Mouse (Mus musculus) adrenal gland, postnatal 36 days (tissue): Measurements from ENCODE around the gene Rgl1. TPM values are rescaled to one million over a fixed set of nuclear protein-coding genes. Genes with fewer than 3 reads are reported as not detected.
A peak's percentile ranks its signal among the peaks of the same experiment; 100 is the strongest.

Experiments
- DNase-seq, 2 experiments: peaks; one replicate each; pipeline ENCODE4 v3.0.0; 2021; ENCODE audit warnings: mixed read lengths in 1 of 2
- total RNA-seq, 2 experiments: library from RNA; stranded (reverse); gene quantifications; 2 replicates each; pipeline ENCODE4 v1.2.3; 2021

Rgl1 gene
- total RNA-seq, 2 experiments from 2014 or later, result 27.6 to 37.2 TPM

- no peak for DNase-seq
Measured at GRCm38 (mm10) chr1:152614743-152615380, 151.3 kb downstream of the Rgl1 start.

GRCm38 (mm10) chr1:152613158-152613857, 152.8 kb downstream of the Rgl1 start:
- no peak for DNase-seq

DNA sequence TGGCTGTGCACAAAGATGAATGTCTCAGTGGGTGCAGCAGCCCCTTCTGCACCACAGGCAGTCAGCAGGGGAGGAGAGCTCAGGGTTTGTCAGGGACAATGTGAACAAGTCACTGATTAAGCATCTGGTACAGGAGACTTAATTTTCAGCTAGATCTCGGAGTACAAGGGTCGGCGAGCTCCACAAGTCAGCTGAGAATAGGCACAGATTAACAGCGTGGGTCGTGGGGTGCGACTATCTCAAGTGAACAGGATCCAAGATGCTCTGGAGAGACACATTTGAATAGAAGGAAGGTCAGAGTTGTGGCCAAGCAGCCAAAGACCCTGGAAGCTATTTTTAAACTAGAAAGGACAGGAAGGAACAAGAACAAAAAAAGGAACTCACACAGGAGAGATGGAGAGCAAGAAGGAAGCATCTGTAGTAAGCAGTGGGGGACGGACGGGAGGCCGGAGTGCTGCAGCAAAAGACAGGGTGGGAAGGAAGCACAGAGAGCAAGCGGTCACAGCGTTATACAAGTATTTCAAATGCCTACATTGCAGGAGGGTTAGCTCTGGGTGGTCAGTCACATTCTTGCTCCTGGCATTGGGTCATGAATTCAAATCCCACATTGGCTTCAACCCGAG, 153.5 kb downstream of the Rgl1 start:
- DNase-seq, result peak; percentile 11 to 22

- no peak for DNase-seq
Measured at GRCm38 (mm10) chr1:152609547-152609946, 156.6 kb downstream of the Rgl1 start.

DNA sequence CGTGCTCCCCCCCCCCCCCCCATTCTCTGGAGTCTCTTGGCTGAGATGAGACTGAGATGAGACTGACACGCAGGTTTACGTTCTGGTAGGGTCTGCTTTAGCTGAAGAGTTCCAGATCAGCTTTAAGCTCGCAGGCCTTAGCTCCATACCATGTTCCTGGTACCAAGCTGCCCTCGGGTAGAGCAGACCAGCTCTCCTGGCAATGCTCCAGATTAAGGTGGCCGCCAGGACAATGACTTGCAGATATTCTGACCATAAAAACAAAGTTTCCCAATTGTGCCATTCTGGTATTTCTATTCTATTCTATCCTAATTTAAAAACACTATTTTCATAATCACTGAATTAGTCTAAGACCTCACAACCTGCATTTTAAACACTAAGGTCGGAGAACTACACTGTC, 157.1 kb downstream of the Rgl1 start:
- DNase-seq, result no peak

DNA sequence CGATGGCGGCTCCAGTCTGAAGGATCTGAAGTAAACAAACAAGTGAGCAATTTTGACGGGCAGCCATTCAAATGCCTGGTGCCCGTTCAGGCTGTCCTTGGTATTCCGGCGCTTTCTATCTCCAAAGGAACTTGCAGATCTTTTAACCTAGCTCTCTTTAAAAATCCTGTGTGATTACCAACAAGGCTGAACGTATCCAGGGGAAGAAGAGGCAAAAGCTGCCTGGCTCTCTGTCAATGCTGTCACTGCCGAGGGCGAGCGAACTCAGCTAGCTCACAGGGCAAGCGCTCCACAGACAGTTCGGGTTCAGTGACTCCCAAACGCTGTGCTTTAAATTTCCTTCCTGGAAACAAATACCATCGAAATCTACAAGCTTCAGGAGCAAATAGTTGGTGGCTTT, 158.4 kb downstream of the Rgl1 start:
- DNase-seq, result peak in 1 of 2 experiments; percentile 40

DNA sequence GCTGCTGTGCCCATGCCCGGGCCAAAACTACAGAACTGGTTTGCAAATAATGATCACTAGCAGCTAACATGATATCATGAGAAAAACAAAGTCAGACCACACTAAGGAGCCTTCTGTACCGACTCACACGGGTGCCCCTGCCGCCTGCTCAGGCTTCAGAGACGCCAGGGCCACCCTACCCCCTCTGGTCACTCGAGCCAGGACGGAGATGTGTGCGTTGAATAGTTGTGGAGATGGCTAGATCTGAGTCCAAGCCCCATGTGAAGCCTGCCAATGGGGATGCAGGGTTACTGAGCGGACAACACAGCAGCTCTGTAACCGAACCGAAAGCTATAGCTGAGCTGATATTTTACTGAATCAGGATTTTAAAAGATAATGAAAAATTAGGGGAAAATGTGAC, 159.4 kb downstream of the Rgl1 start:
- DNase-seq, result no peak

DNA sequence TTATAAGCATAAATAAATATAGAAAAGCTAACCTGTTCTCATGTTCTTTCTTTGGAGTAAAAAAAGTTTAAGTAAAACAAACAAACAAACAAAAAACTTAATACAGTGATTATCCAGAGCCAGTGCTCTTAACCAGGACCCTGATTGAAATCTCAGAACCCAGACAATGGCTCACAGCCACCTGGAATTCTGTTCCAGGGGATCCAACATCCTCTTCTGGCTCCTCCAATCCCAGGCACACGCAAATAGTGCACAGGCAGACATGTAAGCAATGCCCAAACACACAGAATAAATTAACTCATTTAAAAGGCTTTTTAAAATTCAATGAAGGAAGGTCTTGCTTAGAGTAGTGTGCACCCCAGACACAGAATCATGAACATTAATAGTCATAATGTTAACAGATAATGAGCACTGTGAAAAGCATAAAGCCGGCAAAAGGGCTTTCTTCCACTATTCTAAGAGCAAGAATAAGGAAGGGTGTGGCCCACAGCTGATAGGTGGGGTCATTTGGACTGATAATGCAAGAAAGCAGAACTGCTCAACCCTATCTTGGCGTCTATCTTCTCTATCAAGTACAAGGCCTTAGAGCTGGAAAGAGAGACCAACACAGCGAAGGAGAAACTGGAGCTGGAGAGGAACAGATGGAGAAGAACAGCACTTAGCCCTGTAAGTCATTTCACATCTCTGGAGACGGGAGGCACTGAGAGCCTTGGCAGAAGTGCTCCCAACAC, 160.1 kb downstream of the Rgl1 start:
- DNase-seq, result no peak

GRCm38 (mm10) chr1:152604147-152604546, 162.0 kb downstream of the Rgl1 start:
- no peak for DNase-seq

DNA sequence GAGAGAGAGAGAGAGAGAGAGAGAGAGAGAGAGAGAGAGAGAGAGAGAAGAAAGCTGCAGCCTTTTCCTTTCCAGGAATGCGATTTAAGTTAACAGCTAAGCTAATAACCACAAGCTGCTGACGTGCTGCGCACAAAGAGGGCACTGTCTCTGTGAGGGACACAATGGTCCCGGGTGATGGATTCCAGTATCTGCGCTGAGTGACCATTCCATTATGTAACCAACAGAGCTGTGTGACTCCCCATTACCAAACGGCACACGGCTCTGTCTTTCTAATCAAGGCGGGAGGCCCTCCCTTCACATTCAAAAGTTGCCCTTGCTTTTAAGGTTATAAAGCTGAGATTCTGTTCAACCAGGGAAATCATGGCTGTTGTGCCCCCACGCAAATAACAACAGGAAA, 162.5 kb downstream of the Rgl1 start:
- DNase-seq, result no peak

GRCm38 (mm10) chr1:152600494-152600893, 165.7 kb downstream of the Rgl1 start:
- no peak for DNase-seq

- DNase-seq, result peak in 1 of 2 experiments; percentile 41
Measured at GRCm38 (mm10) chr1:152599347-152599746, 166.8 kb downstream of the Rgl1 start.

GRCm38 (mm10) chr1:152594690-152595089, 171.5 kb downstream of the Rgl1 start:
- peak; percentile 27 to 51 for DNase-seq

DNA sequence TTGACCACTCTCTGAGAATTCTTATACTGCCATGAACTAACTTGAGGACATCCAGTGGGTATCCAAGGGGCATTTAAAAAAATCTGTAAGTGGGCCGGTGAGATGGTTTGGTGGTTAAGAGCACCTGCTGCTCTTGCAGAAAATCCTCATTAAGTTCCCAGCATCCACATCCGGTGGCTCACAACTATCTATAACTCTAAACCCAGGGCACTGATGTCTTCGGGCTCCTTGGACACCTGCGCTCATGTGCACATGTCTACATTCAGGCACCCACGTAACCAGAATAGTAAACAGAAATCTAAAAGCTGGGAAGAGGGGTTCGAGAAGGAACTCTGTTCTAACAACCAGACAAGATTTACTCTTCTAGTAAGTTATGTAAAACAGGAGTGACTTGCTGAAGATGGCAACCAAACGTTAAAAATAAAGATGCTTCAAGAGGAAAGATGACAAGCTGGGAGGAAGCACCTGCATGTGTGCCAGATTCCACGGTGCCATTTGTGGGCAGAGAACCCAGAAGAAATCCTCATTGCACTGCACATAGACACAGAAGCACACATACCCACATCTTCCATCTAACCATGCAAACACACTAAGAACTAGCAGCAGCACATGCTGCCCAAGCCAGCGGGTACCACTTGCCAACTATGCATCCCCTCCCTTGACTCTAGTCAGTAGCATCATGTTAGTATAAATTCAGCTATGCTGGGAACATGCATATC, 172.2 kb downstream of the Rgl1 start:
- DNase-seq, result no peak

GRCm38 (mm10) chr1:152593382-152593781, 172.8 kb downstream of the Rgl1 start:
- DNase-seq, result no peak

GRCm38 (mm10) chr1:152592609-152593008, 173.5 kb downstream of the Rgl1 start:
- DNase-seq, result peak; percentile 23 to 47

DNA sequence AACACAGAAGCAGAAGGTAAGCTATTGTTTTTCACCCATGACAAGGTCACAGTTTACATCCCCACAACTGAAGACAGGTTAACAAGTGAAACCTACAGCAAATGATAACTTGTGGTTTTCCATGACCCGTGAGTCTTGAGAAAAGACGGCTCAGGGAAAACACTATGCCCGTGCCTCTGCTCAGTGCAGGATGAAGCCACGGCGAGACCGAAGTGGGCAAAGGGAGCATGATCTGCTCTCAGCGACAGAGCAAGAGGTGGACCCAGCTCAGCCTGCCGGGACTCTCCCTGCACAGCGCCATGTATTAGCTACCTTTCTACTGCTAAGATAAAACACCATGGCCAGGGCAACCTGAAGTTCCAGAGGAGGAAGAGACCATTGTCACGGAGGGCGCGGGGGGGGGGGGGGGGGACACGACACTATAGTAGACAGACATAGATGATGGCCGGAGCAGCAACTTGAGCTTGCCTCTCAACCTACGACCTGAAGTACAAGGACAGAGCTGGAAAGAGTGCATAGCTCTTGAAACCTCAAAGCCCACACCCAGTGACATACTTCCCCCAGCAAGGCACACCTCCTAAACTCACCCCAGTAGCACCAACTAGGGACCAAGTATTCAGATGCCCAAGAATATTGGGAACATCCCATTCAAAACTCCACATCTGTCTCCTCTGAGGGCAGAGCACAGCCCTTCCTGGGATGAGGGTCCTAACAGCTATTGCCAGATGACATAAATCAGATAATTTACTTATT, 174.2 kb downstream of the Rgl1 start:
- DNase-seq, result no peak

DNA sequence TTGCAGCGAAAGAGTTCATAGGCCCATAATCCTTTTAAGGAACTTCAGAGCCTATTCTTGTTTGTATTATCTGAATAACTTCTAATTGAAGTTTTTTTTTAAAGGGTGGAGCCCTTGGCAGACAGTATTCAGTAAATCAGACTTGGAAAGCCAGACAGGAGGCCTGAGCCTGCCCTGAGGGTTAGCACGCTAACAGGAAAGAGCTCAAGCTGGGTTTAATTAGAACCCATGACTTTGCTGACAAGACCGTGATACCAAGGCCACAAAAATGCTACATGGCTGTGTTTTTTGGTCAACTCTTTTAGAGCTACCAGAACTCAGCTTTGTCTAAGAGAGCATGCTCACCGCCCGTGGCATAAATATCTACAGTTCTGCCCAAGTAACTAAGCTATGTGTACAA, 175.8 kb downstream of the Rgl1 start:
- no peak for DNase-seq

- DNase-seq, result peak; percentile 82 to 92
Measured at GRCm38 (mm10) chr1:152589331-152589935, 176.7 kb downstream of the Rgl1 start.

GRCm38 (mm10) chr1:152587431-152587830, 178.7 kb downstream of the Rgl1 start:
- no peak for DNase-seq
